Mouse (Mus musculus): ENCODE measurements around the gene Zfp503. TPM values are rescaled to one million over a fixed set of nuclear protein-coding genes. Genes with fewer than 3 reads are reported as not detected.

Gene Zfp503
- polyA plus RNA-seq, 1 experiment, result 26.3 TPM

- peak; percentile 57 for DNase-seq (ENCODE audit: low read depth)
Observed at GRCm38 (mm10) chr14:21984757-21985425, 4.5 kb downstream of the Zfp503 start.

GRCm38 (mm10) chr14:21983950-21984730 is 5.3 kb downstream of the Zfp503 start:
- peak; percentile 33 for DNase-seq (ENCODE audit: low read depth)
- TF ChIP-seq POLR2A (IDR thresholded peaks at IDR 0.05; ENCODE audit: borderline replicate concordance, extremely low read depth, insufficient read depth, insufficient read length, poor library complexity, severe bottlenecking), result no peak
- no peak for TF ChIP-seq CTCF (IDR thresholded peaks at IDR 0.05; ENCODE audit: borderline replicate concordance, extremely low read depth, insufficient read depth, insufficient read length)

More at GRCm38 (mm10) chr14:21984757-21985425, 4.5 kb downstream of the Zfp503 start:
- TF ChIP-seq CTCF (IDR thresholded peaks at IDR 0.05; ENCODE audit: borderline replicate concordance, extremely low read depth, insufficient read depth, insufficient read length), result no peak
- TF ChIP-seq POLR2A (IDR thresholded peaks at IDR 0.05; ENCODE audit: borderline replicate concordance, extremely low read depth, insufficient read depth, insufficient read length, poor library complexity, severe bottlenecking), result no peak

GRCm38 (mm10) chr14:21983311-21983949 is 6.0 kb downstream of the Zfp503 start:
- no peak for TF ChIP-seq POLR2A (IDR thresholded peaks at IDR 0.05; ENCODE audit: borderline replicate concordance, extremely low read depth, insufficient read depth, insufficient read length, poor library complexity, severe bottlenecking)
- no peak for TF ChIP-seq CTCF (IDR thresholded peaks at IDR 0.05; ENCODE audit: borderline replicate concordance, extremely low read depth, insufficient read depth, insufficient read length)
- peak; percentile 67 for DNase-seq (ENCODE audit: low read depth)

- peak; percentile 60 for DNase-seq (ENCODE audit: low read depth)
- TF ChIP-seq CTCF (IDR thresholded peaks at IDR 0.05; ENCODE audit: borderline replicate concordance, extremely low read depth, insufficient read depth, insufficient read length) (no peak), POLR2A (IDR thresholded peaks at IDR 0.05; ENCODE audit: borderline replicate concordance, extremely low read depth, insufficient read depth, insufficient read length, poor library complexity, severe bottlenecking) (no peak)
Observed at GRCm38 (mm10) chr14:21982592-21983310, 6.7 kb downstream of the Zfp503 start.

GRCm38 (mm10) chr14:21982096-21982591 is 7.3 kb downstream of the Zfp503 start:
- DNase-seq (ENCODE audit: low read depth), result no peak
- TF ChIP-seq POLR2A (IDR thresholded peaks at IDR 0.05; ENCODE audit: borderline replicate concordance, extremely low read depth, insufficient read depth, insufficient read length, poor library complexity, severe bottlenecking) (no peak), CTCF (IDR thresholded peaks at IDR 0.05; ENCODE audit: borderline replicate concordance, extremely low read depth, insufficient read depth, insufficient read length) (no peak)

GRCm38 (mm10) chr14:21981462-21981861 is 7.9 kb downstream of the Zfp503 start:
- peak; percentile 85 for DNase-seq (ENCODE audit: low read depth)
- peak; percentile 92 for TF ChIP-seq CTCF (IDR thresholded peaks at IDR 0.05; ENCODE audit: borderline replicate concordance, extremely low read depth, insufficient read depth, insufficient read length)
- TF ChIP-seq POLR2A (IDR thresholded peaks at IDR 0.05; ENCODE audit: borderline replicate concordance, extremely low read depth, insufficient read depth, insufficient read length, poor library complexity, severe bottlenecking), result no peak

- peak; percentile 80 for DNase-seq (ENCODE audit: low read depth)
- TF ChIP-seq CTCF (IDR thresholded peaks at IDR 0.05; ENCODE audit: borderline replicate concordance, extremely low read depth, insufficient read depth, insufficient read length) (peak; percentile 73), POLR2A (IDR thresholded peaks at IDR 0.05; ENCODE audit: borderline replicate concordance, extremely low read depth, insufficient read depth, insufficient read length, poor library complexity, severe bottlenecking) (no peak)
Observed at GRCm38 (mm10) chr14:21968978-21969377, 20.4 kb downstream of the Zfp503 start.

GRCm38 (mm10) chr14:21967375-21968010 is 21.9 kb downstream of the Zfp503 start:
- DNase-seq (ENCODE audit: low read depth), result peak; percentile 69
- TF ChIP-seq CTCF (IDR thresholded peaks at IDR 0.05; ENCODE audit: borderline replicate concordance, extremely low read depth, insufficient read depth, insufficient read length) (no peak), POLR2A (IDR thresholded peaks at IDR 0.05; ENCODE audit: borderline replicate concordance, extremely low read depth, insufficient read depth, insufficient read length, poor library complexity, severe bottlenecking) (no peak)

GRCm38 (mm10) chr14:21966276-21966675 is 23.1 kb downstream of the Zfp503 start:
- no peak for DNase-seq (ENCODE audit: low read depth)
- TF ChIP-seq CTCF (IDR thresholded peaks at IDR 0.05; ENCODE audit: borderline replicate concordance, extremely low read depth, insufficient read depth, insufficient read length) (no peak), POLR2A (IDR thresholded peaks at IDR 0.05; ENCODE audit: borderline replicate concordance, extremely low read depth, insufficient read depth, insufficient read length, poor library complexity, severe bottlenecking) (no peak)

GRCm38 (mm10) chr14:21962381-21963050 is 26.9 kb downstream of the Zfp503 start:
- TF ChIP-seq CTCF (IDR thresholded peaks at IDR 0.05; ENCODE audit: borderline replicate concordance, extremely low read depth, insufficient read depth, insufficient read length) (no peak), POLR2A (IDR thresholded peaks at IDR 0.05; ENCODE audit: borderline replicate concordance, extremely low read depth, insufficient read depth, insufficient read length, poor library complexity, severe bottlenecking) (no peak)

More at GRCm38 (mm10) chr14:21962381-21963050, 26.9 kb downstream of the Zfp503 start:
- DNase-seq (ENCODE audit: low read depth), result peak; percentile 51
